Mouse (Mus musculus): ENCODE results near the gene Eomes. TPM values are rescaled to one million over a fixed set of nuclear protein-coding genes. Genes with fewer than 3 reads are reported as not detected.
A peak's percentile ranks its signal among the peaks of the same experiment; 100 is the strongest.

Gene Eomes
- polyA plus RNA-seq (2015; fragmentation: Nextera tagmentation; extraction: Ambion mirVana), result 0.09 TPM in 1 of 2 replicates, not detected in the other

DNA sequence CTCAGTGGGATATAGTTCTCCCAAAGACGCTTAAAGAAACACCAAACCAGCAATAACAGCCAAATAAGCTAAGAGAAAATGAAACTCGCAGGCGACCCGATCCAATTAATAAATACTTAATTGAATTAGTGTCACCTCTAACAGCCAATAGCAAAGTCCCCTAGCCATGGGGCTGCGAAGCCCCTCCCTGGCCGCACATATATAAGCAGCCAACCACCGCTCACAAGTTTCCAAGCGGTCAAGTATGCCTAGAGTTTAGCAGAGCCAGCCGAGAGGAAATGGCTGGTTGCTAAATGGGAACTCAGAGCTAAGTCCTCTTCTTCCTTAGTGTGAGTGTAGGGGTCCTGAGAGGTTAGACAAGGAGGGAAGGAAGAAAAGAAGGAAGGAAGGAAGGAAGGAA is at the start of gene Eomes:
TSS of gene Eomes (plus strand) at position 252 of the 400 bp plus-strand sequence.
- peak within 1 kb of the TSS; percentile 48 for H3K4me3 ChIP-seq (replicated peaks)
- H3K9ac ChIP-seq, result 0 out of 2 replicates have a peak within 1 kb of the TSS, but pooled peaks have one; percentile 21
- 0 out of 2 replicates have a peak, but pooled peaks have one; percentile 37 for ATAC-seq (replicated peaks; ENCODE audit: low FRiP score)
- H3K27ac ChIP-seq, result no peak within 1 kb of the TSS
- peak within 1 kb of the TSS; percentile 79 for H3K4me2 ChIP-seq
- WGBS, result under 1% methylated on average over 9 of the region's 9 CpGs
- H3K4me1 ChIP-seq, result peaks cover 34% of the 10 kb centered on the region
- peaks cover 96% of the 10 kb centered on the region for H3K27me3 ChIP-seq
- no peaks in the 10 kb centered on the region for H3K9me3 ChIP-seq (replicated peaks)
- no peaks in the 10 kb centered on the region for H3K36me3 ChIP-seq

DNA sequence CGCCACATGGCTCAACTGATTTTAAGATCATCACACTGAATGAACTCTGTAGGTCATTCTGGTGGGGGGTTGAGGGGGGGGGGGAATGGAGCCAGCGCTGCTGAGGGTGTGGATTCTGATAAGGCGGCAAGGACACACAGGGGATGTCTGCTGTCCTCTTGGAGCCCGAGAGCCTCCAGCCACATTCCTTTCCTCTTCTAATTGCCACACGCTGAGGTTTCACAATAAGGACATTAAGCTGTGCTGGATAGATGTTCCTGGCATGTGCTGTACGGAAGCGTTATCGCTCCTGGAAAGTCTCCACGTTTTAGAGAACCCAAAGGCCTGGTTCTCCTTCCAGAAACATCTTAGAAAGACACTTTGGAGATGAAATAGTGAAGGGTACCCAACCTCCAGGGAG is 33.2 kb upstream of the Eomes start:
- Histone ChIP-seq H3K36me3 (no peaks in the 10 kb centered on the region), H3K9me3 (replicated peaks) (no peaks in the 10 kb centered on the region), H3K4me1 (no peaks in the 10 kb centered on the region), H3K9ac (no peak overlapping the region), H3K4me3 (replicated peaks) (no peak overlapping the region), H3K27me3 (no peaks in the 10 kb centered on the region), H3K27ac (no peak overlapping the region), H3K4me2 (no peak overlapping the region)
- ATAC-seq (replicated peaks; ENCODE audit: low FRiP score), result no peak
- WGBS, result 48% methylated on average over 9 of the region's 9 CpGs

DNA sequence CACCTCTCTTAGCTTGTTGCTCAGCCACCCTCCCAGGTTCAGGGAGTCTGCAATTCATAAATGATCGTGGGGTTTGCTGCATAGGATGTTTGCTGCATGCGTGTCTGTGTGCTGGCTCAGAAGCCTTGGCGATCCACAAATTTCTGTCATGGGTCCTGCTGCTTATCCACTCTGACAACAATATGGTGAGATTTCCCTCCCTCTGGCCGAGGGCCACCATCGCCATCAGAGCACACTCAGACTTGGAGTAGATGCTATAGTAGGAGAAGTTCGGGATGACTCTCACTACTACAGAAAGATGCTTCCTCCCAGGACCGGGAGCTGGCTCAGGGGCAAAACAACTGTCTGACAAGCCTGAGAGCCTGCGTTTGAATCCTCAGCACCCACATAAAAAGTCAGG is 28.7 kb upstream of the Eomes start:
- Histone ChIP-seq H3K27me3 (no peaks in the 10 kb centered on the region; the same call in 1 of the 2 replicates), H3K9ac (no peak overlapping the region), H3K4me1 (no peaks in the 10 kb centered on the region), H3K4me3 (replicated peaks) (no peak overlapping the region), H3K4me2 (no peak overlapping the region), H3K9me3 (replicated peaks) (no peaks in the 10 kb centered on the region), H3K36me3 (no peaks in the 10 kb centered on the region), H3K27ac (no peak overlapping the region)
- no peak for ATAC-seq (replicated peaks; ENCODE audit: low FRiP score)
- WGBS, result 85% methylated on average over 8 of the region's 8 CpGs

DNA sequence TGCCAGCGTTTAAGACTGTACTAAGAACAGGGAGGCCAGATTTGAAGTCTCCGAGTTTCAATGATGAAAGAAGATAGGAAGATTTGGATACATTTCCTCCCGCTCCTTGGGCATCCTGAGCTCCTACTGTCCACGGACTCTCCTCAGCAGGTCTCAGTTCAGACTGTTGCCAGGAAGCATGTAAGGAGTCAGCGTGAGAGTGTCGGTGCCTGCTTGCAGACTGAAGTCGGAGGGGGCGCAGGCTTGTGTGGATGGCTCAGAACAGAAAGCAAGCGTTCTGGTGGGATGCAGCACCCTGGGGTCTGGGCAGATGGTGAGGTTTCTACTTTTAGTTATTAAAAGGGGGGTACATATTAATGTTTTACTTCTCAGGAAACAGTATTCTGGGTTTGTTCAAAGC is 24.6 kb upstream of the Eomes start:
- Histone ChIP-seq H3K27me3 (peaks cover 5% of the 10 kb centered on the region; the same call in 1 of the 2 replicates), H3K27ac (no peak overlapping the region), H3K4me2 (peak overlapping the region; percentile 26), H3K4me3 (replicated peaks) (peak overlapping the region; percentile 11), H3K9me3 (replicated peaks) (no peaks in the 10 kb centered on the region), H3K36me3 (no peaks in the 10 kb centered on the region), H3K4me1 (no peaks in the 10 kb centered on the region), H3K9ac (no peak overlapping the region)
- no peak for ATAC-seq (replicated peaks; ENCODE audit: low FRiP score)
- 50% methylated on average over 9 of the region's 9 CpGs for WGBS

DNA sequence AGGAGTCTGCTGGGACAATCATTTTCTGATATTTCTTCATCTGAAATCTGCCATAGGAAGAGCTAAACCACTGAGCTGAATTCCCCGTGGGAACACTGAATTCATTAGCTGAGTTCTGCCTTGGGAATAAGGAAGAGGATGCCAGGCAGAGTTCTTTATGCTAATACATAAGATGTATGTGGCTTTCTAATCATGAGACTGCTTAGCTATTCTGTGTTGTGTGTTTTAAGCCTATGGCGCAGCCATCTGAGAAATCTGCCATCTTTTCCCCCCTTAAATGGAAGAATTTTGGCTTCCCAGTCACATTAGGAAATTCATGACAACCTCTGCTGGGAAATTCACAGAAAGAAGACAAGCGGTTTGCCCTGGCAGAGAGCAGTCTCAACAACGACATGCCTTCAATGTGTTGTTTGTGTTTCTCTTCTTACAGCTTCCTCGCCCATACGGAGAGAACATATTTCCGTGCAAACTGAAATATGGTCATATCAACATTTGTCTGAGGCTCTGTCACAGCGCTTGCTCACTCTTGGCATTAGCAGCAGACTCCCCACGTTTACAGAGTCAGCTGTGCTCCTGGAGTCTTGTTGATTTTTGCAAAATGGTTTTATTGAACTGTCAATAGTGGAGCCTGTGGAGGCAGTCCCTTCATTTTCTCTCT is 22.7 kb upstream of the Eomes start:
- Histone ChIP-seq H3K9ac (no peak overlapping the region), H3K9me3 (replicated peaks) (no peaks in the 10 kb centered on the region), H3K4me3 (replicated peaks) (no peak overlapping the region), H3K4me2 (no peak overlapping the region), H3K36me3 (no peaks in the 10 kb centered on the region), H3K27me3 (peaks cover 5% of the 10 kb centered on the region; the same call in 1 of the 2 replicates), H3K27ac (no peak overlapping the region), H3K4me1 (no peaks in the 10 kb centered on the region)
- no peak for ATAC-seq (replicated peaks; ENCODE audit: low FRiP score)
- 59% methylated on average over 9 of the region's 9 CpGs for WGBS

DNA sequence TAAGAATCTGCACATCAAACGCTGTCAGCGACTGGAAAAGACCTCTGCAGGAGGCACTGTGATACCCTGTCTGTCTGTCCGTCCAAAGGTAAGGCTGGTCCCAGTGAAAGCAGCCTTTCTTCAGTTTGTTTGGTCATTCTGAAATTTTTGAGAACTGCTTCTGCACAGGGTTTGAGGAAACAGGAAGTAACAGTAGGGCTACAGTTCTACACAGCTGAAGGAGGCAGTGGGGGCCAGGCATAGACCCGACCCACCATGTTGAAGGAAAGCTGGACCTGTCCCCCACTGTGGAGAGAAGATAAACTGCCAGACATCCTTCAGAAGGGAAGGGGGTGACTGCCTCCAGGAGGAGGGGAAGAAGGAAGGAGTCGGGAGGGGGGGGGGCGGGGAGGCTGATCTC is 21.6 kb upstream of the Eomes start:
- peaks cover 5% of the 10 kb centered on the region; the same call in 1 of the 2 replicates for H3K27me3 ChIP-seq
- no peaks in the 10 kb centered on the region for H3K4me1 ChIP-seq
- H3K4me3 ChIP-seq (replicated peaks), result no peak overlapping the region
- H3K9me3 ChIP-seq (replicated peaks), result no peaks in the 10 kb centered on the region
- 48% methylated on average over 6 of the region's 6 CpGs for WGBS
- H3K4me2 ChIP-seq, result no peak overlapping the region
- H3K36me3 ChIP-seq, result no peaks in the 10 kb centered on the region
- no peak overlapping the region for H3K9ac ChIP-seq
- no peak overlapping the region for H3K27ac ChIP-seq
- no peak for ATAC-seq (replicated peaks; ENCODE audit: low FRiP score)

DNA sequence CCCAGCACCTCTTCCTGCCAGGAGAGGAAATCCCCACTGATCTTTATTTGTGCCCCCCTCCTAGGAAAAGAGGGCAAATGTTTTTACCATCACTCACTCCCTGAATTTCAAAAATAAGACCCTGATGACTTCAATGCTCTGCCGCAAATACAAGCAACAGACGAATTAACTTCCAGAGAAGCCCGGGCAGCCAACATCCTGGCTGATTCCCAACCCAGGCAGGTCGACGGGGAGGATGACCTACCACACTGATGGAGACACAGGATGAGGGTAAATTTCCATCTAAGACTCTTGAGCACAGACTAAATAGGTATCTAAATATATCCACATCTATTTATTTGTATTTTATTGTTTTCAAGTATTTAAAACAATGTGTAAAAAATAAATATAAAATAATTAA is 20.0 kb upstream of the Eomes start:
- 6% methylated on average over 5 of the region's 5 CpGs for WGBS
- no peak for ATAC-seq (replicated peaks; ENCODE audit: low FRiP score)
- no peaks in the 10 kb centered on the region for H3K36me3 ChIP-seq
- H3K27me3 ChIP-seq, result peaks cover 8% of the 10 kb centered on the region; the same call in 1 of the 2 replicates
- H3K27ac ChIP-seq, result no peak overlapping the region
- no peak overlapping the region for H3K4me2 ChIP-seq
- H3K4me3 ChIP-seq (replicated peaks), result no peak overlapping the region
- H3K9ac ChIP-seq, result no peak overlapping the region
- no peaks in the 10 kb centered on the region for H3K4me1 ChIP-seq
- no peaks in the 10 kb centered on the region for H3K9me3 ChIP-seq (replicated peaks)

DNA sequence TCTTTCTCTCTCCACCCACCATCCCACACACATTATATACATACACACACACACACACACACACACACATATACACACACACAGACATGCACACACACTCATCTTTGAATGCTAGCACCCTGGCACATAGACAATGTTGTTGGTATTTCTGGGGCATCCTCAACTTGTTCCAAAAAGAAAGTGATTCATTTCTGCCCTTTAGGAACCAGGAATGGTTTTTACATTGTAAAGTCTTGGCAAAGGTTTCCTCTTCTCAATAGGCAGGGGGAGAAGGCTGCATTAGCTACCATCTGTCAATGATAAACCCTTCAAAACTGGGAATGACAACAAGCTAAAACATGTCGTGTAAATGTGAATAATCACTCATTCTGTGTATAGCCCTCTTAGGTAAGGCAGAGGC is 14.0 kb upstream of the Eomes start:
- H3K27me3 ChIP-seq, result peaks cover 50% of the 10 kb centered on the region
- no peak overlapping the region for H3K27ac ChIP-seq
- 82% methylated on average over 1 of the region's 1 CpGs for WGBS
- H3K4me1 ChIP-seq, result peaks cover 3% of the 10 kb centered on the region; the same call in 1 of the 2 replicates
- ATAC-seq (replicated peaks; ENCODE audit: low FRiP score), result no peak
- no peak overlapping the region for H3K4me2 ChIP-seq
- H3K4me3 ChIP-seq (replicated peaks), result no peak overlapping the region
- H3K9me3 ChIP-seq (replicated peaks), result no peaks in the 10 kb centered on the region
- H3K9ac ChIP-seq, result no peak overlapping the region
- H3K36me3 ChIP-seq, result no peaks in the 10 kb centered on the region

DNA sequence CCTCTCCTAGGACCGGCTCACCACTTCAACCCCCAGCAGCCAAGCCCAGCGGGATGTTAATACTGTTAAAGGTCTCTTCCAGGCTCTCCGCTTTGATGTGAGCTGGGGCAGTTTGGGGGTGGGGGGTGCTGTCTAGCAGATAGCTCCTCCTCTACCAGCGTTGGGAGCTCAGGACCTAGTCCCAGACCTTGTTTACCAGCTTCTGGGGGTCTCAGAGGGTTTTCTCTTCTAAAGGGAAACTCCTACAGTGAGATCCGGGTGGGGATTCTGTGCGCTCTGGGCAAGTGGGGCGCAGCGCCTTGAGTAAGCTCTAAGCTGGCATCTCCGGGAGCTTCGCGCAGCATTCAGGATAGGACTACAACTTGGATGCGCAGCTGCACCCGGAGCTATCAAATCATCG is 9.7 kb upstream of the Eomes start:
- H3K4me3 ChIP-seq (replicated peaks), result no peak overlapping the region
- WGBS, result 2% methylated on average over 14 of the region's 14 CpGs
- ATAC-seq (replicated peaks; ENCODE audit: low FRiP score), result no peak
- no peaks in the 10 kb centered on the region for H3K9me3 ChIP-seq (replicated peaks)
- H3K4me1 ChIP-seq, result peaks cover 9% of the 10 kb centered on the region
- H3K27me3 ChIP-seq, result peaks cover 89% of the 10 kb centered on the region
- H3K36me3 ChIP-seq, result no peaks in the 10 kb centered on the region
- H3K9ac ChIP-seq, result no peak overlapping the region
- 0 out of 2 replicates have a peak overlapping the region, but pooled peaks have one; percentile 25 for H3K4me2 ChIP-seq
- no peak overlapping the region for H3K27ac ChIP-seq

DNA sequence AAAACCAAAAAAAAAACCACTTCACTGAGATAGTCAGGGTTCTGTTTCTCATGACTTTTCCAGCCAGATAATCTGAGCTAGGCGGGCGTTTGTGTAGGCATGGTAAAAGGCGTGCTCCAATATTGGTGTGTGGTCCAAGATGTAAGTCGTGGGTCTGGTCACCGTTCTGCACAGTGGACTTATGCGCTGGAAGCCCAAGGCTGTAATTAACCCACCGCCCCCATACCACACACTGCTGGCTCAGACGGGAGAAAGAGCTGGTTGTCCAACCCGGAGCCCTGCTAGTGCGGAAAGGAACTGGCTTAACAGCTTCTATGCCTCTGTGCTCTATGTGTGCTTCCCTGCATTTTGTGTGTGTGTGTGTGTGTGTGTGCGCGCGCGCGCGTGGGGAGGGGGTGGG is 8.7 kb upstream of the Eomes start:
- 8% methylated on average over 16 of the region's 16 CpGs for WGBS
- Histone ChIP-seq H3K4me3 (replicated peaks) (no peak overlapping the region), H3K27me3 (peaks cover 89% of the 10 kb centered on the region), H3K27ac (no peak overlapping the region), H3K9ac (no peak overlapping the region), H3K4me2 (0 out of 2 replicates have a peak overlapping the region, but pooled peaks have one; percentile 25), H3K9me3 (replicated peaks) (no peaks in the 10 kb centered on the region), H3K36me3 (no peaks in the 10 kb centered on the region), H3K4me1 (peaks cover 9% of the 10 kb centered on the region)
- ATAC-seq (replicated peaks; ENCODE audit: low FRiP score), result no peak

DNA sequence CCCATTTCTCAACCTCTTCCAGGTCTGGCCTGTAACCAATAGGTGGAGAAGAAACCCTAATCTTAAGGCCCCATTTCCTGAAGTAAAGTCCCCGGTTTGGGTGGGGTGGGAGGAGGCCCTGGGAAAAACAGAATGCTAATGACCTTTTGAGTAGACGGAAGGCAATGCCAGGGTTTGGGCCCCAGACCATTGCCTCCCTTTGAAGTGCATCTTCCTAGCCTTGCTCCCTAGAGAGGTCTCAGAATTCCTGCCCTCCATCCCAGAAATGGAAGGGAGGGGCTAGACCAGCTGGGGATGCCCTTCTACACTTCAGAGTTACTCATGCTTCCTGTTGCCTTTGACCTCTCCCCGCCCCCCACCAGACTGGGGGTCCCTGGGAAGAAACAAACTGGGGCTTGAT is 6.7 kb upstream of the Eomes start:
- ATAC-seq (replicated peaks; ENCODE audit: low FRiP score), result no peak
- no peaks in the 10 kb centered on the region for H3K36me3 ChIP-seq
- 15% methylated on average over 3 of the region's 3 CpGs for WGBS

DNA sequence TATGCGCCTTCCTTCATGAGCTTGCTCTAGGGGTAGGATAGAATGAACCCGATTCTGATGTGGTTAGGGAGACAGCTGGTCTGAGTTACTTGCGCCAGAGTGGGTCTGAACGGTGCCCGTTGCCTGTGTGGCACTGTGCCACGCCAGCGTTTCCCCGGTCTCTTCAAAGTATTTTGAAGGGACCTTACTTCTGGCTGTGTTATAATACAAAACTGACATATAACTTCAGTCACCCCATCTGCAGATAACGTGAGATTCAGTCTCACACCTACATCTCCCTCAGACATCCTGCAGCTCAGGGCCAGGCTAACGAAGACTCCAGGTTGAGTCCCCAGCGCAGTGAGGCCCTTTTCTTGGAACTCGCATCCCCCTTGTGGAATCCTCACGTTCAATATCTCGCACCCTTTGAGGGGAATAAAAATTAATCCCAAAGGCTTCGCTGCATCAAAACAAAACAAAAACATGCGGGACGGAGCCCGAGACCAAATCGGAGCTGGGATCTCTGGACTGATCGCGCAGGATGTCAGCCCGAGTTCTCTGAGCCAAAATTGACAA is 1.7 kb upstream of the Eomes start:
- no peak for ATAC-seq (replicated peaks; ENCODE audit: low FRiP score)
- Histone ChIP-seq H3K27ac (no peak overlapping the region), H3K4me3 (replicated peaks) (peak overlapping the region; percentile 48), H3K4me2 (peak overlapping the region; percentile 79; the same call in 1 of the 2 replicates), H3K9me3 (replicated peaks) (no peaks in the 10 kb centered on the region), H3K27me3 (peaks cover 96% of the 10 kb centered on the region), H3K9ac (no peak overlapping the region), H3K4me1 (peaks cover 34% of the 10 kb centered on the region), H3K36me3 (no peaks in the 10 kb centered on the region)
- 2% methylated on average over 22 of the region's 22 CpGs for WGBS

More for the DNA sequence above, 6.7 kb upstream of the Eomes start:
- Histone ChIP-seq H3K9ac (no peak overlapping the region), H3K4me1 (peaks cover 12% of the 10 kb centered on the region), H3K27ac (no peak overlapping the region), H3K27me3 (peaks cover 96% of the 10 kb centered on the region), H3K4me3 (replicated peaks) (no peak overlapping the region), H3K4me2 (no peak overlapping the region), H3K9me3 (replicated peaks) (no peaks in the 10 kb centered on the region)

Data from kidney, embryonic 15.5 days (tissue).